Mouse (Mus musculus) left cerebral cortex, postnatal 36 days (tissue): ENCODE measurements at regions not wholly inside any gene's neighbourhood (a gene's known extent, or its start where the extent isn't known, plus 50 kb on each side); places are given as distances from the start of the nearest gene placed in this dataset.

Experiments used
- DNase-seq, 2 experiments: peaks; one replicate each; pipeline ENCODE4 v3.0.0; 2021 to 2022; ENCODE audit warnings: low spot score in 2 of 2, mixed read lengths in 1 of 2
- intact Hi-C: fragments of 180-260 bp; cut with DNase I; formaldehyde crosslinking; loops from one replicate; pipeline ENCODE4 v1.15.1; 2025

- intact Hi-C loops = no loop called here
Measured at GRCm38 (mm10) chr10:114083441-114083840, 718.7 kb downstream of the Trhde start.

GRCm38 (mm10) chr10:114041991-114042390, 760.1 kb downstream of the Trhde start:
- DNase-seq = no peak
- intact Hi-C loops = no loop called here

More at GRCm38 (mm10) chr10:114083441-114083840, 718.7 kb downstream of the Trhde start:
- DNase-seq = no peak

GRCm38 (mm10) chr10:114013427-114013826, 788.7 kb downstream of the Trhde start:
- no peak for DNase-seq
- intact Hi-C loops = no loop called here

GRCm38 (mm10) chr10:113985376-113985775, 816.7 kb downstream of the Trhde start:
- DNase-seq = no peak
- intact Hi-C loops = no loop called here

- DNase-seq = no peak
- intact Hi-C loops = no loop called here
Measured at GRCm38 (mm10) chr10:113972826-113973225, 829.3 kb downstream of the Trhde start.

GRCm38 (mm10) chr10:113946801-113947200, 855.3 kb downstream of the Trhde start:
- peak; percentile 9 to 10 for DNase-seq
- intact Hi-C loops = no loop called here

- intact Hi-C loops = no loop called here
- DNase-seq = no peak
Measured at GRCm38 (mm10) chr10:113939524-113939923, 862.6 kb downstream of the Trhde start.

- intact Hi-C loops = no loop called here
- DNase-seq = peak; percentile 4 to 26
Measured at GRCm38 (mm10) chr10:113930201-113930790, 871.8 kb downstream of the Trhde start.

- intact Hi-C loops = no loop called here
- DNase-seq = no peak
Measured at GRCm38 (mm10) chr10:113916705-113917104, 885.4 kb downstream of the Trhde start.

GRCm38 (mm10) chr10:113902744-113903143, 899.4 kb downstream of the Trhde start:
- no peak for DNase-seq
- intact Hi-C loops = no loop called here

- intact Hi-C loops = no loop called here
- DNase-seq = no peak
Measured at GRCm38 (mm10) chr10:113874419-113875161, 927.5 kb downstream of the Trhde start.

- intact Hi-C loops = no loop called here
- no peak for DNase-seq
Measured at GRCm38 (mm10) chr10:113824596-113824995, 895.8 kb upstream of the Atxn7l3b start.
